Mouse (Mus musculus): ENCODE measurements around the gene Pds5a.

- no peak for TF ChIP-seq POLR2AphosphoS5 (IDR thresholded peaks at IDR 0.05; ENCODE audit: borderline replicate concordance, low read depth, low read length)
- TF ChIP-seq POLR2A (IDR thresholded peaks at IDR 0.05; ENCODE audit: control insufficient read depth in 1 of 2, insufficient read depth in 1 of 2, low read depth in 1 of 2, low read length in 2 of 2, poor library complexity in 1 of 2) = no peak
- no peak for TF ChIP-seq CTCF (IDR thresholded peaks at IDR 0.05 in 2 of 3, conservative IDR thresholded peaks at IDR 0.05 in 1 of 3; ENCODE audit: control insufficient read depth in 1 of 3, insufficient read depth in 1 of 3, low read depth in 2 of 3, low read length in 3 of 3, poor library complexity in 1 of 3, severe bottlenecking in 1 of 3)
- no peak for TF ChIP-seq TAL1 (IDR thresholded peaks at IDR 0.05; ENCODE audit: low read length)
- TF ChIP-seq MYC (IDR thresholded peaks at IDR 0.05; ENCODE audit: low read depth, low read length) = no peak
- TF ChIP-seq EP300 (IDR thresholded peaks at IDR 0.05; ENCODE audit: low read depth in 1 of 2, low read length in 2 of 2) = peak in 1 of 2 experiments; percentile 39; a peak in 1 of 4 replicates
- no peak for TF ChIP-seq TCF12 (IDR thresholded peaks at IDR 0.05; ENCODE audit: low read depth, low read length)
- TF ChIP-seq TBP (IDR thresholded peaks at IDR 0.05; ENCODE audit: low read depth, low read length) = no peak
- TF ChIP-seq E2F4 (IDR thresholded peaks at IDR 0.05; ENCODE audit: borderline replicate concordance, low read depth, low read length) = no peak
- no peak for TF ChIP-seq POLR2AphosphoS2 (IDR thresholded peaks at IDR 0.05; ENCODE audit: low read length)
Observed at GRCm38 (mm10) chr5:65592421-65592820, 105.7 kb downstream of the Pds5a start.

Data from MEL (cell line).